Mouse (Mus musculus): ENCODE measurements around the gene Cmtm2b. TPM values are rescaled to one million over a fixed set of nuclear protein-coding genes. Genes with fewer than 3 reads are reported as not detected.

Cmtm2b gene
- total RNA-seq, 2 experiments from 2014 or later: not detected

DNA sequence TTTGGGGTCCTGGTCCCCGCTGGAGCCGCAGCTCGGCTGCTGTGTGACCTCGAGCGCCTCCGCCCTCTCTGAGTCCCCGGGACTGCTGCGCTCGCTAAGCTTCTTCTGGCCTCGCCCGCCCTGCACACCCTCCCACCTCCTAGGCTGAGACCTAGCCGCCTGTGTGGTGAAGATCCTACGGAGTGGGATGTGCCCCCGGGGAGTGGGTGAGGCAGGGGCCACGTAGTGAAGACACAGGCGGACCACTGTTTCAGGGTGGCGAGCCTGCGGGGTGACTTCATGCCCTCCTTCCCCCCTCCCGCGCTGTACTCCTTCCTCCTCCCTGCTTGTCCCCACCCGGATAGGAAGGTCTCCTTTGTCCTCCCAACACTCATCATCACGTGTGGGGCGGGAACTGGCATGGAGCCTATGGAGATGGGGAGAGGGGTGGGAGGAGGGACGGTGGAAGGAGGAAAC lies 19.1 kb downstream of the Cmtm2b start:
- peak; percentile 33 for ATAC-seq (ENCODE audit: poor library complexity, severe bottlenecking)

DNA sequence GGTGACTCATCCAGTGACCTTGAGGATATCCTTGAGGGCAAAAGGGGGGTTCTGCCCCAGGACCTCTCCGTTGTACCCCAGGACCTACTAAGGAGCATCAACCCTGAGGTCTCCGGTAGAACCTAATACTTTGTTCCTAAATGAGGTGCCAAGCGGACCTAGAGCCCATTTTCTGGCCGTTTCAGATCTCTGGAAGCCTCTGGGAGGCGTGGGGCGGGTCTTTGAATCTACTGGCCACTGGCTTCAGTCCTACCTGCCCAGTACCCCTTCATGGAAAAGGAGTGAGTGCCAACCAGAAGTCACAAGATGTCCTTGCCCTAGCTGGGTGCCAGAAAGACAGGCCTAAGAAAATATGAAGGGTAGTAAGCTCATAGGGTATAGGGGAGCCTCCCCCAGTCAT lies 19.6 kb downstream of the Cmtm2b start:
- ATAC-seq (ENCODE audit: poor library complexity, severe bottlenecking): no peak

DNA sequence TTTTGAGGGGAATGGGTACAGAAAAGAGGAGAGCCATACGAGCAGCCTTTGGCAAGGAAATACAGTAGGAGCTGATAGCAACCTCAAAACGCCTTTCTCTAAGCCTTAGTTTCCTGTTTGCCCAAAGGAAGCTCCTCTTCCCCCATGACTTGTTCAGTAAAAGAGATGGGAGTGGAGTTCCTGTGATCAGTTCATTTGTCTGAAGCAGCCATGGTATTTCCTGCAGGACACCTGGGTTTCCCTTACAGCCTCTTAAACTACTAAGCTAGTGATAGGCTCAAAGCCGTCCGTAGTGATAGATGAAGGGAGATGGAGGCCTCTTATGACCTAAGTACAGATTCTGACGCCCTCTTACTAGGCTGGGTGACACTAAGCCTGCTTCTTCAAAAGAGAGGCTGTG lies 20.4 kb downstream of the Cmtm2b start:
- ATAC-seq (ENCODE audit: poor library complexity, severe bottlenecking): no peak

DNA sequence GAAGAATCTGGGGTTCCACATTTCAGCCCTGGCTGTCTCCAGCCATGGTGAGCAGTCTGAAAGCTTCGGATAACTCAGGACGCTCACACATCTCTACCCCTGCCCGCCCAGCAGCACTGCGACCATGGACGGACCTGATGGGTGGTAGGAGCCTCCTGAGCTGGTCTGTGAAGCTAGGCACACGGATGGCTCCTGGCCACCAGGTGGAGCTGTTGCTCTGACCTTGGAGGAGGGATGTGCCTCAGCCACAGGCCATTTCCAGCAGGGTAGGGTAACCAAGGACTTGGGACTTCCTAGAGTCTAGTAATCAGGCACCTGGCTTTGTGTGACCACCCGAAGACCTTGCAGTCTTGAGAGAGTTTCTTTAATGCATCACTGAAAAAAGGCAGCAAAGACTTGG lies 21.9 kb downstream of the Cmtm2b start:
- peak; percentile 50 for ATAC-seq (ENCODE audit: poor library complexity, severe bottlenecking)

DNA sequence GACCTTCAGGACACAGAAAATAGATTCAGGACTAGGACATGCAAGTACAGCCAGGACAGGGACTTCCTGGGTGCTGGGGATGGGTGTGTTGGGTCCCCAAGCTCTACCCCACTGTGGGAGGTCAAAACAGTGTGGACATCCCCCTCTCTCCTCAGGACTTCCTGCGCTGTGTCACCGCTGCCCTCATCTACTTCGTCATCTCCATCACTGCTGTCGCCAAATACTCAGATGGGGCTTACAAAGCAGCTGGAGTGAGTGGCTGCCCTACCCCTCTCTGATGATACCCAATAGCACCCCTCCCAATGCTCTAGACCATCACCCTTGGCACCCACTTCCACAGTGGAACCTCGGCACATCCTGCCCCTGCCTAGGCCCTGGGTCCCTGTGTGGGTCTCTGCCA lies 22.6 kb downstream of the Cmtm2b start:
- ATAC-seq (ENCODE audit: poor library complexity, severe bottlenecking): no peak

DNA sequence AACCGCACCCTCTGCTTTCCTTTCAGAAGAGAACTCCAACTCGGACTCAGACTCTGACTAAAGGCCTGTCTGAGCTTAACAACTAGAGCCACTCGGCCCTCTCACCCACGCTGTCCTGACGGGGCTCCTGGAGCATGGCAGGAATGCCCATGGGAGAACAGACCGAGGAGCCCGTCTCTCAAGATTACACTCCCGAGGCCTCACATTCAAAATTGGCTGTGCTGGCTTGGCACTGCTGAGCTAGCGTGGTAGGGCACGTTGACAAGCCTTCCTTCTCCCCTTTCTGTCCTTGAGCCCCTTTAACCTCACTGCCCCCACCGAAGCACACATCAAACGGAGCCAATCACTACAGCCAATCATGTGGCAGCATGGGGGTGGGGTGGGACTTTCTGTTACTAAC lies 24.7 kb downstream of the Cmtm2b start:
- ATAC-seq (ENCODE audit: poor library complexity, severe bottlenecking): no peak

DNA sequence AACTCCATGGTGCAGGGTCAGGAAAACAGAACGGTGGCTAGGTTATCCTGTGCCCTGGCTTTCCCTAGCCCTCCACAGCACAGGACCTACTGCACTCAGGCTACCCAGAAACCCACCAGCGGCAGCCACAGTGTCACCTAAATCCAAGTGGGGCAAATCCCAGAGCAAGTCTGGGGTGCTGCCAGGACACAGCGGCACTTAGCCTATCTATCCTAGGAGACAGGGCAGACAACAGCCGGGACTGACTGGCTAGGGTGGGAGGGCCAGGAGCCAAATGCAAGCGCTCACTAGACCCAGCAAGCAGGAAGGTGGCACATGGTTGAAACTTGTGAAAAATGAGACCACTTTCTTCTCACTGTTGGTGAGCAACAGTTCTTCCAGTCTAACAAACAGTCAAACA lies 26.9 kb downstream of the Cmtm2b start:
- ATAC-seq (ENCODE audit: poor library complexity, severe bottlenecking): no peak

DNA sequence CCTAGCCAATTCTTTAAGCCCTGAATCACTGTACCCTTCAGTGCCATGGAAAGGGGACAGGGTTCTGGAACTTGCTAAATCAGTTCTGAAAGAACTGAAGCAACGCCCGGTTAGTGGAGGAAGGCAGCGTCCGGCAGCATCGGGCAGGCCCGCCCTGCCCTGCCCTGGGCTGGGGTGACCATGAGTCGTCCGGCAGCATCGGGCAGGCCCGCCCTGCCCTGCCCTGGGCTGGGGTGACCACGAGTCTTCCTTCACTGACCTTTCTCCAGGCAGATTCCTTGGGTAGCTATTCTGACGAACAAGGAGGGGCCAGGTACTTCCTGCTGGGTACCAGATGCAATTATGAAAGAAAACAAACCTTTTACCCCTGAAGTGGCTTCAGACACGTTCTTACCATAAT lies 28.0 kb downstream of the Cmtm2b start:
- no peak for ATAC-seq (ENCODE audit: poor library complexity, severe bottlenecking)

DNA sequence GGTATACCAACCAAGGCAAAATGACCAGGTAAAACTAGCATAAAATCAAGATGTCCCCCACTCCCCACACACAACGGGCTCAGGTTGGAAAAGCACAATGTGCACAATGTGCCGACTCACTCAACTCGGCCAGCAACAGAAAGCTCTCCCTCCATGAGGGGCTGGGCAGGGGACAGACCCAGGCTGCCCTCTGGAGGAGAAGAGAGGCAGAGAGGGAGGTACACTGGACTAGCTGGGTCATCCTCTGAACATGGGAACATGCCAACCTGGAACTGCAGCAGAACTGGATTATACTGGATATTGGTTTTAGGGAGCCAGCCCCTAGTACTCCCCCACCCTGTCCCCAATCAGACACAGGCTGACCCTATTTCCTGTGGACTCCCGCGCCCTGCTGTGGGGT lies 31.2 kb downstream of the Cmtm2b start:
- ATAC-seq (ENCODE audit: poor library complexity, severe bottlenecking): 0 out of 2 replicates have a peak, but pooled peaks have one; percentile 33

DNA sequence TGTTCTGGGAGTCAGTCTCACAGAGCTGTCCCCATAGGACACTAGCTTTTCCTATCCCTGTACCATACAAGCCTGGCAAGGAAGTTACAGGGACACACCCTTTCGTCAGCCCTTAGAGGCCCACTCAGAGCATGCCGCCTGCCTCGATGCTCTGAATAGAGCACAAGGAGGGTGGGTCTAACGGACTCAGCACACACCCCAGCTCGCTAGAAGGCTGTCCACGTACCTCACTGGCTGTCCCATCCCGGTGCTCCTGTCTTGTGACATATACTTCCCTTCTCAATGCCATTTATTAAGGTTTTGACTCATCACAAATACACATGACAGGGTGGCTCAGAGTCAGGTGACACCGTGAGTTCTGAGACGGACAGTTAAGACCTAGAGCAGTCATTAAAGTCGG lies 32.5 kb downstream of the Cmtm2b start:
- no peak for ATAC-seq (ENCODE audit: poor library complexity, severe bottlenecking)

DNA sequence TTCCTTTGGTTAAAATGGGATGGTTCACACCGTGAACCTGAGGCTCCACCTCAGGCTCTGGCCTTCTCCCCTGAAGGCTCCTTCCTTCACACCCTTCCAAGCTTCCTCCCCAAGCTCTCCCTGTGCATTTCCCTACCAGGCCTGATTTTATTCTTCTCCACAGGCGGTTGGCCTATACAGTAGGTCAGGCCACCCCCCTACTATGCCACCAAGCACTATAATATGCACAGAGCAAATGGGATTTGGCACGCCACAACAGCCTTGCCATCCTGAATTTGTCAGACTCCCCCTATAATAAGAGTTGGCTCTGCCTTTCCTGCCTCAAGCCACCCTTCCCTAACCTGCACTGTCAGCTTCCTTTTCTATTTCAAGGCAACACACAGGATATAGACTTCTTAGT lies 36.6 kb downstream of the Cmtm2b start:
- ATAC-seq (ENCODE audit: poor library complexity, severe bottlenecking): no peak

DNA sequence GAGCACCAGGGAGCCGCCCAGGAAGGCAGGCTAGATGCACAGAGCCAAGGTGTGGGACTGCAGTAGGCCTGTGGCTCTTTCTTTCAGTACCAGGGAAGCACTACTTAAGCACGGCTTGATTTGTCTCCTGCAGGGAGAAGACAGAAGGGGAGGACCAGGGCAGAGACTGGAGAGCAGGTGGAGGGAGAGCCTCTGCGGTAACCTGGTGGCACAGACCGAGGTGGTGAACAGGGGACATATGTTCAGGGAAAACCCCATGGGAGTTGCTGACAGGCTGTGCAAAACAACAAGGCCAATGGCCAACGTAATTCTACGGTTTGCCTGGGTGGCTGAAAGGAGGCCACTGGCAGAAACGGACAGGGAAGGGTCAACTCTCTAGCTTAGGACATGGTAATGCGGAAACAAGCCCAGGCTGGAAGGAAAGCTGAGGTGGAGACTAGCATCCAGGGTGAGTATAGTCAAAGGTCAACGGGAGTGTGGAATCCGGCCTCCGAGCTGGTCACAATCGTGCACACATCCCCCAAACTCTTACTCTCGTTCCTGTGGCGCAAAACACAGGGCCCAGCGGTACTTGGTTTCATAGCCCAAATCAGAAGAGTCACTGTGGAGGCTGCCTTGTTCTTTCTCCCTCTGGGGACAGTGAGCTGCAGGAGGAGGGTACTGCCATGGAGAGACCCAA lies 37.9 kb downstream of the Cmtm2b start:
- ATAC-seq (ENCODE audit: poor library complexity, severe bottlenecking): no peak

DNA sequence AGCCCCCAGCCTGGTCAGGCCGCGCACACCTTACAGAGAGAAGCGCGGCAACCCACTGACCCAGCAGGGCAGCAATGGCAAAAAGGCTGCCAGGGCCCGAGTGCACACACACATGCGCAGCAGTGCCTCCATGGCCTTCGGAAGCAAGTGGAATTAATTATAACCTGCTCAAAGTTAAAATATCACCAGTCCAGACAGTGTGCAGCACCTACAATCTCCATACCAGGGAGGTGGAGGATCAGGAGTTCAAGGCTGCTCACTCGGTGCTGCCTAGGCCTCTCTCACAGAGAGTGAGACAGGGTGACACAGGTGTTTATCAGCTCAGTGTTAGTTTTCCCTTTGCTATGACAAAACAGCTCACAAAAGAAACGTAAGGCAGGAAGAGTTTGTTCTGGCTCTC lies 43.7 kb downstream of the Cmtm2b start:
- no peak for ATAC-seq (ENCODE audit: poor library complexity, severe bottlenecking)

DNA sequence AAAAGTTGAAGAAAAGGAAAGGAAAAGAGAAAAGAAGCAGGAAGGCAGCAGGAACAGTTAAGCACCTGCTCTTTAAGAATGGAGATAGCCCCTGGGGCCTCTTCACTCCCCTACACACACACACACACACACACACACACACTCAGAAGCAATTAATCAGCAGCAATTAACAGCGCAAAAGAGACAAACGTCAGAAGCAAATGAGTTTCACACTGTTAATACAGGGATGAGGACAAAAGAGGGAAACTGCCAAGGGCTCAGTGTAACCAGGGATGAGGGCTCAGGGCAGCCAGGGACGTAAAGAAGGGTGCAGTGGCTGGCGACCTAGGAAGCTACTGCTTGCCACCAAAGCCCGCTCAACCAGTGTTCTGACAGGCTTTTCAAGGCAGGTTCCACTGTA lies 45.4 kb downstream of the Cmtm2b start:
- no peak for ATAC-seq (ENCODE audit: poor library complexity, severe bottlenecking)

DNA sequence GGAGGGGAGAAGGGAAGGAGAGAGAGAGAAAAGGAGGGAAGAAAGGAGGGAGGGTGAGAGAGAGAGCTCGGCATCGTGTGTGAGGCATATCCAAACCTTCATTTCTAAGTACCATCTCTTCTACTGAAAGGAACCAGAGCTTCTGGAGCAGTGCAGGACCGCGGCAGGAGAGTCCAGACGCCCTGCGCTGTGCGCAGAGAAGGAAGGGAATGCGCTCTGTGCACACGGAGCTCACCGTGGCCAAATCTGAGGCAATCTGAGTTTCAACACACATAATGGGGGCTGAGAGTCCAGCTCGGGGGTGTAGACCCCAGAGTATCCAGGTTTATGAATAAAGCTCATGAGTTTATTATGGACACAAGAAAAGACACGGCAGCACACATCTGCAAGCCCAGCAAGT lies 47.6 kb downstream of the Cmtm2b start:
- no peak for ATAC-seq (ENCODE audit: poor library complexity, severe bottlenecking)

DNA sequence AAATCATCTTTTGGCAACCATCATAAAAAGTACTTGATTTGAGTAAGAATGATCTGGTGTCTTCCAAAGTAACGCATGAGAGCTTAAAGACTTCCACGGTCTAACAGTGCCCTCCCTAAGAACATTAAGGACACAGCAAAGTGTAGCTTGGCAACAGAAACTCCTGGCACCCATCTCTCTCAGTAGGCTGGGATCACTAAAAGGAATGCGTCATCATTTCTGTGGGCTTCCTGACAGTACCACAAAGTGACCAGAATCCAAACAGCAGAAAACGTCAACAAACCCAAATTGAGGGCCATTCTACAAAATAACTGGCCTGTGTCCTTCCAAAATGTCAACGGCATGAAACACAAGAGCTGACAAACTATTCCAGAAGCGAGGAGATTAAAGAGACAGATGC lies 48.0 kb downstream of the Cmtm2b start:
- ATAC-seq (ENCODE audit: poor library complexity, severe bottlenecking): no peak

DNA sequence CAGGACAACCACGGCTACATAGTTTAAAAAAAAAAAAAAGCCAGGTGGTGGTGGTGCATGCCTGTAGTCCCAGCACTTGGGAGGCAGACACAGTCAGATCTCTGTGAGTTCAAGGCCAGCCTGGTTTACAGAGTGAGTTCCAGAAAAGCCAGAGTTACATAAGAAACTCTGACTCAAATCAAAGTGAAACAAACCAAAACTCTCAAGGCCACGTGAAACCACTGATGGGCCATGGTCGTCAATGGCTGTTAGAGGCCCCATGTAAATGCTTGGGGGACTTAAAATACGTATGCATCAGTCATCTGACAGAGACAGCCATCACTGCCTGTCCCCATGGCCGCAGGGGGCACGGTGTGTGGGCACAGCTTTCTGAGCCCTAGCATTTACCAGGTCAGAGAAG lies 49.1 kb downstream of the Cmtm2b start:
- no peak for ATAC-seq (ENCODE audit: poor library complexity, severe bottlenecking)

DNA sequence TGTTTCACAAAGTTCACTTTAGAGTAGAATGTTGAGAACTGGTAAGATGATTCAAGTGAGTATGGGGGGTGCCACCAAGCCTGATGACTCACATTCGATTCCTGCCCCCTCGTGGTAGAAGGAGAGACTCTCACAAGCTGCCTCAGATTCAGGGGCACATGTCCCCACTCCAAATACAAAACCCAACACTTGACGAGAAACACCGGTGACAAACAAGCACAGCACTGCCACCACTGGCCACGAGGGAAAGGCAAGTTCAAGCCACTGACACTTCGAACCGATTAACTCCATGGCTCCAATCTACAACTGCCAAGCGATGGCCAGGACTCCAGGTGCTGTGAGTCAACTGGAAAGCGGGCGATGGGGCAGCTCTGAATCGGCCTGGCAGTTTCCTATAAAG lies 51.7 kb downstream of the Cmtm2b start:
- 0 out of 2 replicates have a peak, but pooled peaks have one; percentile 22 for ATAC-seq (ENCODE audit: poor library complexity, severe bottlenecking)

DNA sequence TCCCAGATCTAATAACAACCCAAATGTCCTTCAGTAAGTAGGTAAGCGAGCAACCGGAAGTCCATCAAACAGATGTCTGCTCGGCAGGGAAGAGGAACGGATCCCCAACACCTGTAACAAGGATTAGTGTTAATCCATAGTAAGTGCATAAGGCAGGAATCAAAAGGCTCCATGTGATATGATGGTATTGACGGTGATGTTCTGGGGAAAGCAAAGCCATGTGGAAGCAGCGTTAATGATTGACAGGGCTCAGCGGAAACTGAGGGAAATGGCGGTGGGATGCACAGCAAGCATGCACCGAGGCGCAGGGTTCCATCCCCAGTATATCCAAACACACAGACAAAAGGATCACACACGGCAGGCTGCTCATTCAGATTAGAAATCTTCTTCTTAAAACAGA lies 52.2 kb downstream of the Cmtm2b start:
- no peak for ATAC-seq (ENCODE audit: poor library complexity, severe bottlenecking)

DNA sequence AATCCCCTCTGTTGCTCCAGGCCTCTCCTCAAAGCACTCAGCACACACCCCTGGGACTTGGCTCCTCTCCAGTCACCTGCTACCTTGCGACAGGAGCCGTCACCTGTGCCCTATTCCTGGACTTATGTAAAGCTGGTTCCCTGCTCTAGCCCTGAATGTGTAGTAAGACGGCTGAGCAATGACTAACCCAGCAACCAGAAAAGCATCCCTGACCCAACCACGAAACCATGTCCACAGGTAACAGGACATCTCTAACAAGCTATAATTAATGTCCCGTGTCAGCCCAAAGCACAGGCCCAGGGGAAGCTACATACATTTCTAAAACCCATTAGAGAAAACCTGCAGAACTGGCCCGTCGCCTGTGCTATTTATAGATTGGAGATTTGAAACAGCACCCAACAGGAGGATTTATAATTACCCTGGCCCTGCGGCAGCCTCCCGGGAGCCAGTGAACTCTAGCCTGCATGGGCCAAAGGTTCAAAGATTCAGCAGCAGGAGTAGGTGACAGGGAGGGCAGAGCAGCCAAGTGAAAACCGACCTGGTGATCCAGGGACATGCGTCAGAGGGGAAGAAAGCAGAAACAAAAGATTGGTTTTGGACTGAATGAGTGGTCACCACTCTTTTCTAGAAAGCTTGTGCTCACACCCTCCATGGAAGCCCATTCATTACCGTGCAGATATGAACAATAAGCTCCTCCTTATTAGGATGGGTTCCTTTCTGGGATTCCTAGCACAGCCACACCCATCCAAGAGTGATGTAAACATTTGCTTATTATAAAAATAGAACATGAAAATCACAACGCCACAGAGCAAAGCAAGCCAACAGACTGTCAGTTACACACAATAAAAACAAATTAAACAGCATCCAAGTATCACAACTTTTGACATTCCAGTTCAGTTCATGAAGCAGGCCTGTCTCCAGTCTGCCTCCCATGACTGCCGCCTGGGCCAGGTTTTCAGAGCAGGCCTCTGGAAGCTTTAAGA lies 53.1 kb downstream of the Cmtm2b start:
- no peak for ATAC-seq (ENCODE audit: poor library complexity, severe bottlenecking)

DNA sequence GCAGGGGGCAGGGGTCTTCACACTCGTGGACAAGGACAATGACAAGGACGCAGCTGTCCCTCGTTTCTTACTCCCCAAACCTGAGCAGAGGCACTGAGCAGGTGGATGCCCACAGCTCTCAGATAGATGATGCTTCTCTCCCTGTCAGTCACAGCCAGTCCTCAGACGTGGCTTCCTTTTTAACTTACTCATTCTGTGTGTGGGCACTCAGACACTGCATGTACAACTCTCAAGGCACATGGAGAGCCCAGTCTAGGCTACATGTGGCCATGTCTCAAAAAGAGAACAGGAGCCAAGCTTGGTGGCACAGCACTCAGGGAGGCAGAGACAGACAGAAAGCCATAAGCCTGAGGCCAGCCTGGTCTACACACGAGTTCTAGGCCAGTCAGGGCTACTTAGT lies 53.9 kb downstream of the Cmtm2b start:
- ATAC-seq (ENCODE audit: poor library complexity, severe bottlenecking): no peak

DNA sequence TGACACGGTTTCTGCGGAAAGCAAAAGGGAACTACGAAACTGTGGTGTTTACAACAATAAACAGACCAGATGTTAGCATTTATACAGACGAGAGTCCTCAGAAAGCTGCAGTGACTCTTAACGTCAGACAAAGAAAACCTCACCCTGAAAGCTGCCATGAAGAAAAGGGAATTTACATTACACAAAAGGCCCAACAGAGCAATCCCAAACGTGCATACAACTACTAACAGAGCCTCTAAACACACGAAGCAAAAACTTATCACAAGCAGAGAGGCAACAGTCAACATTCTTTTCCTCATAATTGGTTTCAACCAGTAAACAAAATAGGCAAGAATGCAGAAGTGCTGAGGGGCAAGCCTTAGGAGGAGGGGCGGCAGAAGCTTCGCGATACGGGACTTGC lies 54.6 kb downstream of the Cmtm2b start:
- ATAC-seq (ENCODE audit: poor library complexity, severe bottlenecking): no peak
